Comparison of ENCODE assay signal across 8 mouse cellular contexts in genomic region chr13:100103052-100103658, GRCm38 (mm10). TPM values are rescaled to one million over a fixed set of nuclear protein-coding genes. Genes with fewer than 3 reads are reported as not detected.
DNase-seq lines count a peak whose midpoint lies in the region; ATAC-seq and TF ChIP-seq lines count a peak whose summit lies in the region.

No protein-coding gene starts in this region.

- 5% methylated on average over 15 of the region's 15 CpGs for WGBS in embryonic facial prominence, embryonic 12.5 days
- WGBS in intestine, embryonic 14.5 days = 4% methylated on average over 15 of the region's 15 CpGs

- TF ChIP-seq POLR2A in myocyte (IDR thresholded peaks at IDR 0.05; ENCODE audit: insufficient read length, low read depth) = no peak

- peaks cover 54% of the 10 kb centered on the region for H3K79me2 ChIP-seq in myocyte (ENCODE audit: control insufficient read depth, insufficient read depth)

- no peak for DNase-seq in intestine, embryonic 14.5 days (ENCODE audit: low spot score)
- no peak for DNase-seq in testis, postnatal 14 days (ENCODE audit: low spot score)
- no peak for DNase-seq in gastrocnemius, postnatal 25 days
- DNase-seq in right cerebral cortex, postnatal 4 days = no peak

- H3K27me3 ChIP-seq in megakaryocyte, embryonic 14.5 days (replicated peaks) = no peaks in the 10 kb centered on the region
- no peaks in the 10 kb centered on the region for H3K27me3 ChIP-seq in embryonic facial prominence, embryonic 12.5 days
- H3K27me3 ChIP-seq in intestine, embryonic 14.5 days (replicated peaks; ENCODE audit: control insufficient read depth, insufficient read depth, low read length) = no peaks in the 10 kb centered on the region
- H3K27me3 ChIP-seq in myocyte (ENCODE audit: control insufficient read depth, insufficient read depth, insufficient read length) = no peaks in the 10 kb centered on the region

- peak overlapping the region; percentile 86 for H3K27ac ChIP-seq in embryonic facial prominence, embryonic 12.5 days
- peak overlapping the region; percentile 66 for H3K27ac ChIP-seq in intestine, embryonic 14.5 days (ENCODE audit: low read depth)

- peak overlapping the region; percentile 80 for H3ac ChIP-seq in myocyte (ENCODE audit: control insufficient read depth, insufficient read length)

- ATAC-seq in megakaryocyte, adult 5-6 weeks (ENCODE audit: poor library complexity, severe bottlenecking) = no peak
- ATAC-seq in embryonic facial prominence, embryonic 12.5 days (ENCODE audit: insufficient number of reproducible peaks, insufficient read depth, low FRiP score, low TSS enrichment) = no peak
- no peak for ATAC-seq in intestine, embryonic 14.5 days (replicated peaks; ENCODE audit: low FRiP score, low TSS enrichment, low read depth)

- peaks cover 18% of the 10 kb centered on the region for H3K36me3 ChIP-seq in megakaryocyte, embryonic 14.5 days (replicated peaks; ENCODE audit: low read length)
- no peaks in the 10 kb centered on the region for H3K36me3 ChIP-seq in embryonic facial prominence, embryonic 12.5 days
- H3K36me3 ChIP-seq in intestine, embryonic 14.5 days (ENCODE audit: control insufficient read depth, insufficient read depth, low read length) = peaks cover 9% of the 10 kb centered on the region
- peaks cover 9% of the 10 kb centered on the region for H3K36me3 ChIP-seq in myocyte (ENCODE audit: control insufficient read depth, insufficient read depth)

- peak overlapping the region; percentile 89 for H3K9ac ChIP-seq in embryonic facial prominence, embryonic 12.5 days
- H3K9ac ChIP-seq in intestine, embryonic 14.5 days (ENCODE audit: low read length) = peak overlapping the region; percentile 82

- no peaks in the 10 kb centered on the region for H3K9me3 ChIP-seq in megakaryocyte, embryonic 14.5 days
- H3K9me3 ChIP-seq in embryonic facial prominence, embryonic 12.5 days = no peaks in the 10 kb centered on the region
- no peaks in the 10 kb centered on the region for H3K9me3 ChIP-seq in intestine, embryonic 14.5 days (ENCODE audit: control insufficient read depth, low read length)

- peak overlapping the region; percentile 85 for H3K4me2 ChIP-seq in embryonic facial prominence, embryonic 12.5 days (replicated peaks)
- H3K4me2 ChIP-seq in intestine, embryonic 14.5 days (ENCODE audit: low read length) = peak overlapping the region; percentile 91
- H3K4me2 ChIP-seq in myocyte (ENCODE audit: low read depth) = peak overlapping the region; percentile 91

- peak overlapping the region; percentile 99 for H3K4me3 ChIP-seq in megakaryocyte, embryonic 14.5 days (replicated peaks)
- peak overlapping the region; percentile 99 for H3K4me3 ChIP-seq in embryonic facial prominence, embryonic 12.5 days
- peak overlapping the region; percentile 95 for H3K4me3 ChIP-seq in intestine, embryonic 14.5 days (ENCODE audit: low read depth, low read length)
- peak overlapping the region; percentile 86 for H3K4me3 ChIP-seq in myocyte

- H3K4me1 ChIP-seq in megakaryocyte, embryonic 14.5 days = peaks cover 47% of the 10 kb centered on the region
- H3K4me1 ChIP-seq in embryonic facial prominence, embryonic 12.5 days = peaks cover 9% of the 10 kb centered on the region
- peaks cover 12% of the 10 kb centered on the region for H3K4me1 ChIP-seq in intestine, embryonic 14.5 days (replicated peaks; ENCODE audit: control insufficient read depth, insufficient read depth, low read length)

TF ChIP-seq in myocyte, 11 proteins besides CTCF, POLR2A, EP300 and RAD21:
- no peak for TF ChIP-seq POLR2AphosphoS2 (IDR thresholded peaks at IDR 0.05; ENCODE audit: insufficient read length, low read depth)
- no peak for TF ChIP-seq E2F4 (IDR thresholded peaks at IDR 0.05; ENCODE audit: insufficient read depth)
- TF ChIP-seq SRF (IDR thresholded peaks at IDR 0.05; ENCODE audit: control insufficient read depth, insufficient read length, low read depth) = no peak
- TF ChIP-seq TCF12 (IDR thresholded peaks at IDR 0.05; ENCODE audit: insufficient read depth, poor library complexity, severe bottlenecking) = no peak
- no peak for TF ChIP-seq USF1 (IDR thresholded peaks at IDR 0.05; ENCODE audit: low read depth)
- TF ChIP-seq REST (IDR thresholded peaks at IDR 0.05; ENCODE audit: insufficient read depth, insufficient read length) = no peak
- TF ChIP-seq CEBPB (IDR thresholded peaks at IDR 0.05; ENCODE audit: insufficient read depth, poor library complexity, severe bottlenecking) = no peak
- no peak for TF ChIP-seq MYOG (IDR thresholded peaks at IDR 0.05; ENCODE audit: control insufficient read depth in 1 of 3, insufficient read depth in 1 of 3, insufficient read length in 2 of 3, low read depth in 2 of 3)
- TF ChIP-seq MYOD1 (IDR thresholded peaks at IDR 0.05; ENCODE audit: control insufficient read depth in 1 of 3, insufficient read length in 2 of 3, low read depth in 2 of 3) = no peak
- TF ChIP-seq TCF3 (IDR thresholded peaks at IDR 0.05; ENCODE audit: insufficient read length, low read depth) = no peak
- no peak for TF ChIP-seq MAX (IDR thresholded peaks at IDR 0.05; ENCODE audit: low read depth)

RNA-seq across cellular contexts. Expression of gene Bdp1, which starts 0.7 kb away (rescaled TPM):
- 0.67 and 1.8 TPM in 2 replicates for polyA plus RNA-seq in megakaryocyte, embryonic 14.5 days (2012; ENCODE audit: insufficient read depth, low replicate concordance)
- total RNA-seq in megakaryocyte, adult 5-6 weeks (2015) = 30.6 and 34.8 TPM in 2 replicates
- total RNA-seq in megakaryocyte, adult 5-6 weeks (2017) = 46.1 and 51.8 TPM in 2 replicates
- polyA plus RNA-seq in embryonic facial prominence, embryonic 12.5 days (2016; fragmentation: Nextera tagmentation; extraction: Ambion mirVana) = 33.6 and 35.6 TPM in 2 replicates
- polyA plus RNA-seq in intestine, embryonic 14.5 days (2014; fragmentation: Nextera tagmentation; extraction: Ambion mirVana) = 24.9 and 28.5 TPM in 2 replicates
- 2.4 TPM for polyA plus RNA-seq in myocyte (2012; fragmentation: generic; extraction: Trizol)
- total RNA-seq in gastrocnemius, postnatal 25 days (2021) = 10 to 100 TPM; 13.9 to 17.4 TPM

RNA-seq across cellular contexts. Expression of gene Serf1, which starts 4.7 kb away (rescaled TPM):
- polyA plus RNA-seq in megakaryocyte, embryonic 14.5 days (2012; ENCODE audit: insufficient read depth, low replicate concordance) = 20.9 TPM in 1 of 2 replicates, not detected in the other
- total RNA-seq in megakaryocyte, adult 5-6 weeks (2015) = 4.1 and 7.5 TPM in 2 replicates
- 4.2 and 4.9 TPM in 2 replicates for total RNA-seq in megakaryocyte, adult 5-6 weeks (2017)
- 247 and 257 TPM in 2 replicates for polyA plus RNA-seq in embryonic facial prominence, embryonic 12.5 days (2016; fragmentation: Nextera tagmentation; extraction: Ambion mirVana)
- 169 and 181 TPM in 2 replicates for polyA plus RNA-seq in intestine, embryonic 14.5 days (2014; fragmentation: Nextera tagmentation; extraction: Ambion mirVana)
- 34.0 TPM for polyA plus RNA-seq in myocyte (2012; fragmentation: generic; extraction: Trizol)
- total RNA-seq in gastrocnemius, postnatal 25 days (2021) = 1 to 10 TPM; 4.7 to 7.8 TPM

RNA-seq across cellular contexts. Expression of gene Smn1, which starts 21.5 kb away (rescaled TPM):
- polyA plus RNA-seq in megakaryocyte, embryonic 14.5 days (2012; ENCODE audit: insufficient read depth, low replicate concordance) = 69.1 and 101 TPM in 2 replicates
- total RNA-seq in megakaryocyte, adult 5-6 weeks (2015) = 54.1 and 59.9 TPM in 2 replicates
- total RNA-seq in megakaryocyte, adult 5-6 weeks (2017) = 31.2 and 44.4 TPM in 2 replicates
- 57.7 and 59.5 TPM in 2 replicates for polyA plus RNA-seq in embryonic facial prominence, embryonic 12.5 days (2016; fragmentation: Nextera tagmentation; extraction: Ambion mirVana)
- 68.3 and 69.3 TPM in 2 replicates for polyA plus RNA-seq in intestine, embryonic 14.5 days (2014; fragmentation: Nextera tagmentation; extraction: Ambion mirVana)
- polyA plus RNA-seq in myocyte (2012; fragmentation: generic; extraction: Trizol) = 39.5 TPM
- 10 to 100 TPM; 12.7 to 13.2 TPM for total RNA-seq in gastrocnemius, postnatal 25 days (2021)
